18 mouse cellular contexts compared by ENCODE assay signal in genomic region chr5:110498071-110498470, GRCm38 (mm10). TPM values are rescaled to one million over a fixed set of nuclear protein-coding genes. Genes with fewer than 3 reads are reported as not detected.
A peak's percentile ranks its signal among the peaks of the same experiment; 100 is the strongest.
DNase-seq lines count a peak whose midpoint lies in the region; ATAC-seq lines count a peak whose summit lies in the region.
"Had no signal": no experiment of that assay in that cellular context is flagged by ENCODE, and none has a peak within 500 bp of the region (broad histone marks: within the 10 kb centered on the region; RNA-seq: fewer than 3 reads in every experiment).

No protein-coding gene starts in this region.

- no peaks in the 10 kb centered on the region for H3K36me3 ChIP-seq in hindbrain, embryonic 10.5 days
- no peaks in the 10 kb centered on the region for H3K36me3 ChIP-seq in hindbrain, embryonic 16.5 days (ENCODE audit: control insufficient read depth, insufficient read depth, low read length)
- no peaks in the 10 kb centered on the region for H3K36me3 ChIP-seq in neural tube, embryonic 15.5 days
- H3K36me3 ChIP-seq: embryonic facial prominence, embryonic 13.5 days; forebrain, embryonic 12.5 days; G1E; heart, embryonic 12.5 days; hindbrain, embryonic 15.5 days had no signal

- H3K4me2 ChIP-seq in hindbrain, embryonic 16.5 days (ENCODE audit: low read length) = no peak overlapping the region
- no peak overlapping the region for H3K4me2 ChIP-seq in neural tube, embryonic 15.5 days
- H3K4me2 ChIP-seq: embryonic facial prominence, embryonic 13.5 days; forebrain, embryonic 12.5 days; heart, embryonic 12.5 days; hindbrain, embryonic 15.5 days had no signal

- H3K27ac ChIP-seq in hindbrain, embryonic 10.5 days = peak overlapping the region; percentile 35; the same call in 1 of the 2 replicates
- H3K27ac ChIP-seq in hindbrain, embryonic 16.5 days (ENCODE audit: low read depth, low read length) = no peak overlapping the region
- no peak overlapping the region for H3K27ac ChIP-seq in neural tube, embryonic 15.5 days (replicated peaks)
- H3K27ac ChIP-seq: embryonic facial prominence, embryonic 13.5 days; forebrain, embryonic 12.5 days; heart, adult 2 months; hindbrain, embryonic 15.5 days had no signal

- H3K9ac ChIP-seq in hindbrain, embryonic 16.5 days (ENCODE audit: low read depth, low read length) = no peak overlapping the region
- no peak overlapping the region for H3K9ac ChIP-seq in neural tube, embryonic 15.5 days (replicated peaks)
- H3K9ac ChIP-seq: embryonic facial prominence, embryonic 13.5 days; forebrain, embryonic 12.5 days; heart, embryonic 12.5 days; hindbrain, embryonic 15.5 days had no signal

- no peak overlapping the region for H3K4me3 ChIP-seq in hindbrain, embryonic 10.5 days
- no peak overlapping the region for H3K4me3 ChIP-seq in hindbrain, embryonic 16.5 days (ENCODE audit: low read length)
- no peak overlapping the region for H3K4me3 ChIP-seq in neural tube, embryonic 15.5 days (replicated peaks)
- H3K4me3 ChIP-seq: embryonic facial prominence, embryonic 13.5 days; forebrain, embryonic 12.5 days; heart, adult 2 months; heart, embryonic 12.5 days; hindbrain, embryonic 15.5 days had no signal

- ATAC-seq in hindbrain, embryonic 16.5 days = no peak
- ATAC-seq in neural tube, embryonic 15.5 days (ENCODE audit: low FRiP score) = no peak
- ATAC-seq: CD4-positive, CD25-positive, alpha-beta regulatory T cell, adult 4 months; forebrain, embryonic 16.5 days had no signal

- 53% methylated on average over 10 of the region's 10 CpGs for WGBS in hindbrain, embryonic 10.5 days
- 31% methylated on average over 10 of the region's 10 CpGs for WGBS in hindbrain, embryonic 16.5 days
- 19% methylated on average over 10 of the region's 10 CpGs for WGBS in neural tube, embryonic 15.5 days

- no peak for DNase-seq in hindbrain, embryonic 10.5 days (ENCODE audit: low spot score)
- DNase-seq in neural tube, embryonic 10.5 days (ENCODE audit: extremely low spot score, low spot score) = peak; percentile 43
- peak; percentile 65 for DNase-seq in mesoderm, embryonic 11.5 days (ENCODE audit: low read depth, low spot score)
- no peak for DNase-seq in spleen, adult 18-20 months
- DNase-seq in kidney, postnatal 25 days = no peak
- DNase-seq: B cell, adult 2 months; gastrocnemius, postnatal 14 days; kidney, adult 11 months had no signal

- H3K9me3 ChIP-seq in hindbrain, embryonic 10.5 days = no peaks in the 10 kb centered on the region
- no peaks in the 10 kb centered on the region for H3K9me3 ChIP-seq in hindbrain, embryonic 16.5 days (ENCODE audit: control insufficient read depth, low read length)
- no peaks in the 10 kb centered on the region for H3K9me3 ChIP-seq in neural tube, embryonic 15.5 days (replicated peaks)
- H3K9me3 ChIP-seq: embryonic facial prominence, embryonic 13.5 days; forebrain, embryonic 12.5 days; G1E; heart, embryonic 12.5 days; hindbrain, embryonic 15.5 days had no signal

- peaks cover 12% of the 10 kb centered on the region; the same call in 1 of the 2 replicates for H3K27me3 ChIP-seq in hindbrain, embryonic 10.5 days (ENCODE audit: insufficient read depth, poor library complexity, severe bottlenecking)
- H3K27me3 ChIP-seq in hindbrain, embryonic 16.5 days (replicated peaks; ENCODE audit: control insufficient read depth, insufficient read depth, low read length) = no peaks in the 10 kb centered on the region
- no peaks in the 10 kb centered on the region for H3K27me3 ChIP-seq in neural tube, embryonic 15.5 days (replicated peaks)
- H3K27me3 ChIP-seq: hindbrain, embryonic 15.5 days had no signal

- H3K4me1 ChIP-seq in hindbrain, embryonic 10.5 days (replicated peaks) = peaks cover 32% of the 10 kb centered on the region
- H3K4me1 ChIP-seq in hindbrain, embryonic 16.5 days (ENCODE audit: control insufficient read depth, insufficient read depth, low read depth, low read length) = peaks cover 8% of the 10 kb centered on the region
- H3K4me1 ChIP-seq in neural tube, embryonic 15.5 days = peaks cover 18% of the 10 kb centered on the region; the same call in 1 of the 2 replicates
- H3K4me1 ChIP-seq: heart, embryonic 12.5 days had no signal

RNA-seq across cellular contexts. Expression of gene Galnt9, which starts 46.1 kb away (rescaled TPM):
- 4.5 and 6.4 TPM in 2 replicates for polyA plus RNA-seq in hindbrain, embryonic 10.5 days (2016; fragmentation: Nextera tagmentation; extraction: Ambion mirVana)
- polyA plus RNA-seq in hindbrain, embryonic 16.5 days (2015; fragmentation: Nextera tagmentation; extraction: Ambion mirVana) = 24.9 and 26.0 TPM in 2 replicates
- polyA plus RNA-seq in neural tube, embryonic 15.5 days (2015; fragmentation: Nextera tagmentation; extraction: Ambion mirVana) = 19.4 and 23.3 TPM in 2 replicates
- polyA plus RNA-seq: G1E; heart, embryonic 12.5 days had no signal

RNA-seq across cellular contexts. Expression of gene Fbrsl1, which starts 49.8 kb away (rescaled TPM):
- 14.9 and 19.2 TPM in 2 replicates for polyA plus RNA-seq in hindbrain, embryonic 10.5 days (2016; fragmentation: Nextera tagmentation; extraction: Ambion mirVana)
- 10.7 and 13.6 TPM in 2 replicates for polyA plus RNA-seq in hindbrain, embryonic 16.5 days (2015; fragmentation: Nextera tagmentation; extraction: Ambion mirVana)
- 16.7 and 19.7 TPM in 2 replicates for polyA plus RNA-seq in neural tube, embryonic 15.5 days (2015; fragmentation: Nextera tagmentation; extraction: Ambion mirVana)

Comparison
In these comparisons a context has a peak if more than half of its experiments do, and no peak if none do; other contexts are left out.
1. DNase-seq: peak in neural tube, embryonic 10.5 days (single experiment) and mesoderm, embryonic 11.5 days (single experiment); none in hindbrain, embryonic 10.5 days (single experiment), spleen, adult 18-20 months (0 of 2) and kidney, postnatal 25 days (0 of 2).